Mouse (Mus musculus) liver (tissue): ENCODE measurements around the gene Atp8a2.
"Not testable (repeated sequence)": the region's sequence is repeated elsewhere in the genome, so short reads cannot be mapped to it uniquely, and the experiment has no call there.

ENCODE experiments used
- DNase-seq: peaks from one replicate; pipeline ENCODE4 v3.0.0-alpha.2; 2020; ENCODE audit warnings: mixed read lengths

Atp8a2 gene

GRCm38 (mm10) chr14:60001801-60002200 is 195.2 kb downstream of the Atp8a2 start:
- no peak for DNase-seq

DNA sequence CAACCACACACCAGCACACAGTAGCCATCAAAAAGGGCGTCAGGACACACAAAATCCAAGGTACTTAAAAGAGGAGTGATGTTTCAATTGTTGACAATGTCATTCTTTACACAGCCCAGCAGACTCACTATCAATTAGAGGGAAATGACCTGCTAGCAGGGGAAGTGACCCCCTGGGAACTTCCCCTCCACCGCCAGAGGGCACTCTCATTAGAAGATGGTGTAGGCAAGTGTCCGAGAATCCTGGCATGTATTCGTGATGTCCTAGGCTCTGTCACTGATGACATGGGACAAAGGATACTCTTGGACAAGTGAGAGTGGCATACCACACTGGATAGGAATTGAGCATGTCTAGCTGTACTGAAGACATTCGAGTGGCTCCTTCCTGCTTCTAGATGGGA is 208.1 kb downstream of the Atp8a2 start:
- DNase-seq, result no peak

GRCm38 (mm10) chr14:59987975-59988374 is 209.0 kb downstream of the Atp8a2 start:
- DNase-seq, result no peak

DNA sequence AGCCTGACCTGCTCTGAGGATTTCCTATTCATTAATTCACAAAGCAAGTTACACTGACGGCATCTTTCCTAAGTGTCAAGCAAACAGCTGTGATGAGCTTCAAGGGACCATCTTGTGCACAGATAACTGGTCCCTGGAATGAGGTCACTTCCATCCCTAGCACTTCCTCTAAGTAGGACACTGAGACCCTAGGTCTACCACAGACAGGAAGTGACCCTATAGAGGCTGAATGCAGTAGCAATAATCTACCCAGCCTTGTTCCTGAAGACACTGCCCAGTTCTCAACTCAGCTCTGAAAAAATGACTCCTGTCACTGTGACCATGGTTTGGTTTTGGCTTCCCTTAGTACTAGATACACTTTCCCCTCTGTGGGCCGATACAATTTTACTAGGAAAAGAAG is 219.0 kb downstream of the Atp8a2 start:
- no peak for DNase-seq

- no peak for DNase-seq
These were observed 225.7 kb downstream of the Atp8a2 start for GRCm38 (mm10) chr14:59971221-59971730.

DNA sequence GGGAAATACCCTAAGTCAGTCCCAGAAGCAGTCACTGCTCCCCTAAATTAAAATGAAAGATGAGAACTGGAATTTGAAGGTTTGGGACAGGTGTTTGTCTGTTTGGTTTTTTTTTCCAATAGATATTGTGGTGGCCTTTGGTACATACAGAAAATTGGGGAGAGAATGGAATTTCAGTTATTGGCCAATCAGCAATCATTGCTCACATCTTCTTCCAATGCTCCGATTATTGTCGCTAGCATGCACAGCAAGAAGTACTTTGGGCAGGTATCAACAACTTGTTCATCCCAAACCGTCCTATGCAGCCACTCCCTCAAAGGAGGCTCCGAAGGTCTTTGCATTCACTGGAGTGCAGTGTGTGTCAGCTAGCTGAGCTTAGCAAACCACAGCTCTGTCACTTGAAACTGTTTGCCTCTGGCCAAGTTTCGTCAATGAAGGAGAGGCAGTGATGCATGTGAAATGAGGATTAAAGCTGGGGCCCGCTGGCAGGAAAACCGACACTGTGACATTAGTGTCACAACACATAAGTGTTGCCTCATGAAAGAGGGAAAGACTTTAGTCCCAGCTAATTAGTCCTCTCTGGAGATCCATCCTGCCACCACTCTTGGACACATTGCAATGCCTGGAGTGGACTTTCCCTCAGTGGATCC is 227.4 kb downstream of the Atp8a2 start:
- DNase-seq, result no peak

GRCm38 (mm10) chr14:59967847-59968550 is 229.0 kb downstream of the Atp8a2 start:
- DNase-seq, result no peak

DNA sequence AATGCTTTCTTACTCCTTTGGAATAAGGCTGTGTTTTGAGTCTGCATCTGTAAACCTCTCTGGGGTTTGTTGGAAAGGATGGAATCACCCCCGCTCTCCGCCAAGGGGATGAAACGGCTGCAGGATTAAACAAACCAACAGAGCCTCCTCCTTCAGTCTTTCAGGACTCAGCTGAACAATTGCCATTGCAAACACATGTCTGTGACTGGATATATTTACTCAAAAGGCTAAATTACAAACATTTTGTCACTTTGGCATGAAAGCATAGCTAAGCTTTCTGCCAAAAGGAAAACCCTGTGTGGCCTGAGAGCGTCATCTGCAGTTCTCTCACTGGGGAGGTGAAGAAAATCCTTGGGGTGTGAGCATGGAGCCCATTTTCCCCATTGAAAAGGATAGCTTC is 230.0 kb downstream of the Atp8a2 start:
- no peak for DNase-seq

- DNase-seq, result no peak
These were observed 232.4 kb downstream of the Atp8a2 start for GRCm38 (mm10) chr14:59964569-59964968.

GRCm38 (mm10) chr14:59960961-59961360 is 236.0 kb downstream of the Atp8a2 start:
- no peak for DNase-seq

- no peak for DNase-seq
These were observed 236.6 kb downstream of the Atp8a2 start for GRCm38 (mm10) chr14:59960214-59960890.

- no peak for DNase-seq
These were observed 237.3 kb downstream of the Atp8a2 start for GRCm38 (mm10) chr14:59959723-59960122.

DNA sequence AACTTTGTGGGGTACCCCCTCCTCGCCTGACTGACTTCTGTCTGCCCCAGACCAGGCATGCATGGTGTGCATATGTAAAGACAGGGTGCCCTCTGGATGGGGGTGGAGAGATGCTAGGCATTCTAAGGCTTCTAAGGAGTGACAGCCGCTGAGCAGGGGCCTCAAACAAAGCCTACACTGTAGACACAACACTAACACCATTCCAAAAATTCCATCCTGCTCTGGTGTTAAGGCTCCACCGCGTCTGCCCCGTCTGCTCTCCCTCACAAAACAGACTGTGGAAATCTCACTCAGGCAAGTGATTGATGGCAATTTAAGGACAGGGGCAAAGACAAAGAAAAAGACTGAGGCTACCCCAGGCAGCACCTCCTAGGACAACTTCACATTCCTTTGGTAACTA is 247.0 kb downstream of the Atp8a2 start:
- DNase-seq, result no peak

- peak; percentile 71 for DNase-seq
These were observed 253.9 kb downstream of the Atp8a2 start for GRCm38 (mm10) chr14:59942864-59943611.

GRCm38 (mm10) chr14:59942199-59942598 is 254.8 kb downstream of the Atp8a2 start:
- no peak for DNase-seq

- DNase-seq, result no peak
These were observed 264.6 kb downstream of the Atp8a2 start for GRCm38 (mm10) chr14:59932355-59932754.

DNA sequence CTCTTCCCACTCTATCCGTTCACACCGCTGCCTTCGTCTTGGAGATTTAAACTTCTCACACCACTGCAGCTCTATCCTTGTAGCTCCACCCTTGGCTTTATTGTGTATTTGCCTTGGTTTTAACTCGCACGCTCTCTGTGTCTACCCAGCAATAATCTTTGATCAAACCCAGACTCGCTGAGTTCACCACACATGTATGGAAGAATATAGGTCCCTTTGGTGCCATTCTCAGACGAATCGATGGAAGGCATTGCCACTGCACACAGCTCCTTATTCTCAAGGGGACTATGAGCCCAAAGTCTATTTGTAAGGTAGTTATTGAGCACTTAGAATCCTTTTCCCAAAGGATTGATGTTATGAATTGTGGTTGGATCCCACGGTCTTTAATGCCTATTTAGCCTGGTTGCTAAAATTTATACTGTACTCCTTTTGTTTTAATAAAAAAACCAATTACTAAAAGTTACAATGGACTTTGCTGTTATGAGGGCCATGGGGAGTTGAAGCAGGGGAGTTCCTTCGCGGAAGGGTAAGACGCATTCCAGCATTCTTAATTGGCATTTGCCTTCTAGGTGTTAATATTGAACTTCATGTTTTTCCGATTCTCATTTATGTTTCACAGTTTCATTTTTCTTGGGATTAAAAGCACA is 265.4 kb downstream of the Atp8a2 start:
- no peak for DNase-seq

DNA sequence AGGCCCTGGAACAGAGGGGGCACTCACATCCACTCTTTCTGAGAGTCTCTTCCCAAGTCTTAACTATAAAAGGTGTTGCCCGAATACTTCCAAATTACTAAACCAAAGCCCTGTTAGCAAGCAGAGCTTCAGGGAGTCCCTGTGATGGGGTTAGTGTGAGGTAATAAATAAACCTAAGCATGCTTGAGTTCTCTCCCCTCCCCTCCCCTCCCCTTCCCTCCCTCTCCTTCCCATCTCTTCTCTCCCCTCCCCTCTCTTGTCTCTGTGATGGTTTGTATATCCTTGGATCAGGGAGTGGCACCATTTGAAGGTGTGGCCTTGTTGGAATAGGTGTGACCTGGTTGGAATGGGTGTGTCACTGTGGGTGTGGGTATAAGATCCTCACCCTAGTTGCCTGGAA is 267.8 kb downstream of the Atp8a2 start:
- DNase-seq, result not testable (repeated sequence)

- no peak for DNase-seq
These were observed 268.2 kb downstream of the Atp8a2 start for GRCm38 (mm10) chr14:59928781-59929180.

DNA sequence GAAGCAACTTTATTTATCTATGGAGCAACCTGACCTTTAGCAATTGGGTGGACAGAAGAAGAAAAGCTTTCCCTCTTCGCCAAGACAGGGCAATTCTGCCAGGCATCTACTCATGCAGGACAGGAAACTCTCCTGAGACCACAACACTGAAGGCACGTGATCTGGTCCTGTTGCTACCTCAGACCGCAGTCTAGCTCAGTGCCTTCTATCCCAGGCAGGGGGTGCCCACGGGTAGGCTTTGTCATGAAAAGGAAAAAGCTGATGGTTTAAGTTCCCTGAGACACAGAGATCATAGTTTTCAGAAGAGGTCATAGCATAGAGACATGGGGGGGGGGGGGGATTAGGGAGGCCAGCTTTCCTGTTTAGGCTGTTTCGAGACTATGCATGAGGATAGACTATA is 269.2 kb downstream of the Atp8a2 start:
- no peak for DNase-seq

DNA sequence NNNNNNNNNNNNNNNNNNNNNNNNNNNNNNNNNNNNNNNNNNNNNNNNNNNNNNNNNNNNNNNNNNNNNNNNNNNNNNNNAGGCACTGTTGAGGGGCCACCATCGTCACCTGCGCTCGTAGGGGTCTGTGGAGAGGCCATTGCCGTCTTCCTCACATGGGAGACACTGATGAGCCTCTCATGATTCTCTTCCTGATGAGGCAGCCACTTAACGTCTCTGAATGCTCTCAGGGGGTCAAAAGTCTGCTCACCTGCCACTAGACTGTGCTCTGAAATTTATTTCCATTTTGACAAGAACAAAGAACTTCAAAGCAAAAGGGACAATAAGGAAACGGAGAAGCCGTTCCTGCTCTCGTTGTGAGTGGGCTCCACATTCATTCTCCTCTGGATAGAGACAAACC is 277.1 kb downstream of the Atp8a2 start:
- DNase-seq, result no peak

DNA sequence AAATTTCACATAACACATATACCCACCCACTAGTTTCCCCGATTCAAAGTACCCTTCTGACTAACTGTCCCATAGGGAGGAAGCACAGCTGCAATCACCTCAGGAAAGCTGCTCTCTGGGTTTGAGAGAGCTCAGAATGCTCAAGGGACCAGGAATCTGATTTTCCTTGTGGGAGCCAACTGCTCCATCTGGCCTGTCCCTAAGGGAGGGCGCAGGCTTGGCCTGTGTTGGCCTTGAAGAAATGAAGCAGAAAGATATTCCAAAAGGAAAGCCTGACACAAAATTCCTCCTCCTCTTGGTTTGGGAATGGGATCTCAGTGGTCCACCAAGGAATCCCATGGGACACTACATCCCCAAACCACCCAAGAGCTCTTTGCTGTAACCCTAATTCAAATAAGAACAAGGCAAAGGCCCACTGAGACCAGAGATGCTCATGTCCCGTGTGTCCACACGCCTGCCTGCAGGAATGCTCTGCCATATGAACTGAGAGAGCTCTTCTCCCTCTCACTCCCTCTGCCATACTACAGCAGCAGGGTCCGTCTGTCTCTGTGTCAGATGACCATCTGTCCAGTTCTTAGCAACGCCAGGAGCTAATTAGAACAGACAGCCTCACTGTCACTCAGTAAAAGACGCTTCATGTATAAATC is 293.4 kb downstream of the Atp8a2 start:
- no peak for DNase-seq
